Mouse (Mus musculus): ENCODE data around the gene H3f3a. TPM values are rescaled to one million over a fixed set of nuclear protein-coding genes. Genes with fewer than 3 reads are reported as not detected.

Gene H3f3a
- total and polyA plus RNA-seq, 3 experiments, result 571 to 1,420 (median 715) TPM

DNA sequence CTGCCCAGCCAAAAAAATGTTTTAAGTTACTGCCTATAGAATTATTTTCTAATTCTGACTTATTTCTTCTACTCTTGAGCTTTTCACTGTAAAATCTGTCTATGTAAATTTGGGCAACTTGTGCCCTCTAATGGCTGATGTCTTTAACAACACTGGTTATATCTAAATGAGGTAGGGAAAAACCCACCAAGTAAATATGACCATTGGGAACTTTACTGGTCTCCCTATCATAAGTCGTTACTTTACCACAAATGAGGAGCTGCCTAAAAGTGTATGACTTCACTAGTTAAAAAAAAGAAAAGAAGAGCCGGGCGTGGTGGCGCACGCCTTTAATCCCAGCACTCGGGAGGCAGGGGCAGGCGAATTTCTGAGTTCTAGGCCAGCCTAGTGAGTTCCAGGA, 2.8 kb downstream of the H3f3a start (continued):
- TF ChIP-seq CHD2 (IDR thresholded peaks at IDR 0.05; ENCODE audit: low read length) (no peak), IRF4 (IDR thresholded peaks at IDR 0.05; ENCODE audit: low read depth, low read length) (peak; percentile 8; the same call in 1 of the 2 replicates)

DNA sequence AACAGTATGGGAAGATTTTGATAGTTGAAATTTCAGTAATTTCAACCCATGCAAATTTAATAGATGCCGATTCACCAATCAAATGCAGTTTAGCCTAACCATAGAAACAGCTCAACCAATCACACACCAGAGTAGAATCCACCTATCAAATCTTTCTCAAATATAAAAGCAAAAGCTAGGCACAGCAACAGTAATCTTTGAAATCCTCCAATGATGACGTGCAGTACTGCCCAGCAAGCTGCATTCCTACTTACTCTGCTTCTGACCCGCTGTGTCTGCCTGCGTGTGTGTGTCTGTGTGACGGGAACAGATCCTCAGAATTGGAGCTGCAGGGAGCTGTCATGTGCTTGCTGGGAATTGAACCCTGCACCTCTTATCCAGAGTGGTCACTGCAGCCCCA, 4.9 kb downstream of the H3f3a start:
- no peak overlapping the region for H3K9ac ChIP-seq (ENCODE audit: insufficient read depth, low read depth)
- TF ChIP-seq USF1 (IDR thresholded peaks at IDR 0.05; ENCODE audit: low read depth, low read length), result no peak
- TF ChIP-seq MXI1 (IDR thresholded peaks at IDR 0.05; ENCODE audit: low read depth, low read length), result no peak
- TF ChIP-seq CHD1 (IDR thresholded peaks at IDR 0.05; ENCODE audit: low read depth, low read length), result no peak
- TF ChIP-seq ELF1 (IDR thresholded peaks at IDR 0.05; ENCODE audit: low read depth, low read length), result no peak
- no peak for TF ChIP-seq POLR2A (IDR thresholded peaks at IDR 0.05; ENCODE audit: low read depth, low read length)
- TF ChIP-seq BHLHE40 (IDR thresholded peaks at IDR 0.05; ENCODE audit: low read depth, low read length), result no peak
- no peak for TF ChIP-seq NRF1 (IDR thresholded peaks at IDR 0.05; ENCODE audit: low read depth, low read length)
- no peak for TF ChIP-seq SMC3 (IDR thresholded peaks at IDR 0.05; ENCODE audit: low read depth, low read length)
- TF ChIP-seq NELFE (IDR thresholded peaks at IDR 0.05; ENCODE audit: low read depth, low read length), result no peak
- TF ChIP-seq RAD21 (IDR thresholded peaks at IDR 0.05; ENCODE audit: low read depth, low read length), result no peak
- TF ChIP-seq ZKSCAN1 (IDR thresholded peaks at IDR 0.05; ENCODE audit: borderline replicate concordance, low read depth, low read length), result no peak
- no peak for TF ChIP-seq MYC (IDR thresholded peaks at IDR 0.05; ENCODE audit: low read depth, low read length)
- no peak for TF ChIP-seq E2F4 (IDR thresholded peaks at IDR 0.05; ENCODE audit: insufficient replicate concordance, low read depth, low read length)
- no peak for TF ChIP-seq ZMIZ1 (IDR thresholded peaks at IDR 0.05; ENCODE audit: low read depth, low read length)
- no peak for TF ChIP-seq GABPA (IDR thresholded peaks at IDR 0.05; ENCODE audit: insufficient replicate concordance, low read depth, low read length)
- in situ Hi-C loops (cut with MboI; ENCODE audit: low pct_ligation_motif_present, low pct_unique_long_range_greater_than_20kb, low sequenced_read_pairs), result loop anchor here (5.0 kb wide), 1 partner anchor 42 kb away; no protein-coding TSS in a partner anchor
- H3K79me2 ChIP-seq (replicated peaks; ENCODE audit: control insufficient read depth, extremely low read depth, insufficient read depth, poor library complexity, severe bottlenecking), result peaks cover 56% of the 10 kb centered on the region
- peaks cover 5 to 18% of the 10 kb centered on the region in 2 experiments; a peak in 3 of 4 replicates for H3K4me1 ChIP-seq (ENCODE audit: control insufficient read depth in 1 of 2, insufficient read depth in 2 of 2)
- no peak overlapping the region for H3K27ac ChIP-seq (ENCODE audit: insufficient read depth, low read depth)
- no peak for DNase-seq (ENCODE audit: extremely low read depth)
- dilution Hi-C loops (cut with MboI; ENCODE audit: extremely low pct_ligation_motif_present, extremely low pct_unique_long_range_greater_than_20kb, low sequenced_read_pairs), result no loop called here
- H3K9me3 ChIP-seq (replicated peaks; ENCODE audit: low read length), result no peaks in the 10 kb centered on the region
- no peaks in the 10 kb centered on the region for H3K27me3 ChIP-seq (replicated peaks)
- H3K4me2 ChIP-seq (ENCODE audit: insufficient read depth, low read depth, poor library complexity, severe bottlenecking), result no peak overlapping the region
- H3K36me3 ChIP-seq (replicated peaks in 1 of 2; ENCODE audit: control insufficient read depth in 1 of 2, insufficient read depth in 1 of 2, low read length in 1 of 2), result peaks cover 56 to 67% of the 10 kb centered on the region in 2 experiments
- no peak overlapping the region for H3K4me3 ChIP-seq (replicated peaks in 1 of 3; ENCODE audit: low read depth in 2 of 3, low read length in 2 of 3, poor library complexity in 1 of 3)

DNA sequence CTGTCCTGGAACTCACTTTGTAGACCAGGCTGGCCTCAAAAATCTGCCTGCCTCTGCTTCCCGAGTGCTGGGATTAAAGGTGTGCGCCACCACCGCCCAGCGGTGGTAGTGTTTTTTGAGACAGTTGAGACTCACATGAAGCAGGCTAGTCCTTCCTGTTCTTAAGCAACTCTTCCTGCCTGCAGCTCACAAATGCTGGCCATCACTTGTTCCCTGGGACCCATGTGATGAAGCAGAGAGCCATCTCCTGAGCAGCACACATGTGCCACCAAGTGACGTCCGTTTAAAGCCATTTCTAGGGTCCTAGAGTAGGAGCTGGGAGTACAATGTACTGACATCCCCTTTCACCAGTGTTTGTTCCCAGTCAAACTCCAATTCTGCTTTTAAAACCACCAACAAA, 9.9 kb downstream of the H3f3a start:
- no peak overlapping the region for H3K4me2 ChIP-seq (ENCODE audit: insufficient read depth, low read depth, poor library complexity, severe bottlenecking)
- dilution Hi-C loops (cut with MboI; ENCODE audit: extremely low pct_ligation_motif_present, extremely low pct_unique_long_range_greater_than_20kb, low sequenced_read_pairs), result no loop called here

More for the DNA sequence above, 9.9 kb downstream of the H3f3a start:
- H3K27me3 ChIP-seq (replicated peaks), result no peaks in the 10 kb centered on the region
- peaks cover 19% of the 10 kb centered on the region for H3K79me2 ChIP-seq (replicated peaks; ENCODE audit: control insufficient read depth, extremely low read depth, insufficient read depth, poor library complexity, severe bottlenecking)
- no peaks in the 10 kb centered on the region for H3K9me3 ChIP-seq (replicated peaks; ENCODE audit: low read length)
- in situ Hi-C loops (cut with MboI; ENCODE audit: low pct_ligation_motif_present, low pct_unique_long_range_greater_than_20kb, low sequenced_read_pairs), result no loop called here
- no peak overlapping the region for H3K27ac ChIP-seq (ENCODE audit: insufficient read depth, low read depth)
- H3K4me1 ChIP-seq (ENCODE audit: control insufficient read depth in 1 of 2, insufficient read depth in 2 of 2), result peaks cover 0 to 10% of the 10 kb centered on the region in 2 experiments; a peak in 1 of 4 replicates
- H3K36me3 ChIP-seq (replicated peaks in 1 of 2; ENCODE audit: control insufficient read depth in 1 of 2, insufficient read depth in 1 of 2, low read length in 1 of 2), result peaks cover 62 to 83% of the 10 kb centered on the region in 2 experiments
- no peak overlapping the region for H3K4me3 ChIP-seq (replicated peaks in 1 of 3; ENCODE audit: low read depth in 2 of 3, low read length in 2 of 3, poor library complexity in 1 of 3)
- no peak overlapping the region for H3K9ac ChIP-seq (ENCODE audit: insufficient read depth, low read depth)
- DNase-seq (ENCODE audit: extremely low read depth), result no peak
- TF ChIP-seq CHD1 (IDR thresholded peaks at IDR 0.05; ENCODE audit: low read depth, low read length) (no peak), SIN3A (IDR thresholded peaks at IDR 0.05; ENCODE audit: low read length) (no peak), NRF1 (IDR thresholded peaks at IDR 0.05; ENCODE audit: low read depth, low read length) (no peak), E2F4 (IDR thresholded peaks at IDR 0.05; ENCODE audit: insufficient replicate concordance, low read depth, low read length) (no peak), USF1 (IDR thresholded peaks at IDR 0.05; ENCODE audit: low read depth, low read length) (no peak), USF2 (conservative IDR thresholded peaks at IDR 0.05; ENCODE audit: low read depth, low read length) (no peak), ZMIZ1 (IDR thresholded peaks at IDR 0.05; ENCODE audit: low read depth, low read length) (no peak), KAT2A (IDR thresholded peaks at IDR 0.05; ENCODE audit: insufficient replicate concordance, low read length) (no peak), TCF12 (IDR thresholded peaks at IDR 0.05; ENCODE audit: low read depth, low read length) (no peak), UBTF (IDR thresholded peaks at IDR 0.05; ENCODE audit: low read depth, low read length) (no peak)

All from CH12.LX (cell line).